Mouse (Mus musculus) embryo, embryonic 10 days (tissue): ENCODE measurements at regions not wholly inside any gene's neighbourhood (a gene's known extent, or its start where the extent isn't known, plus 50 kb on each side); places are given as distances from the start of the nearest gene placed in this dataset.

Experiments
- DNase-seq: peaks from one replicate; pipeline ENCODE4 v3.0.0-alpha.2; 2015; ENCODE audit warnings: low spot score

DNA sequence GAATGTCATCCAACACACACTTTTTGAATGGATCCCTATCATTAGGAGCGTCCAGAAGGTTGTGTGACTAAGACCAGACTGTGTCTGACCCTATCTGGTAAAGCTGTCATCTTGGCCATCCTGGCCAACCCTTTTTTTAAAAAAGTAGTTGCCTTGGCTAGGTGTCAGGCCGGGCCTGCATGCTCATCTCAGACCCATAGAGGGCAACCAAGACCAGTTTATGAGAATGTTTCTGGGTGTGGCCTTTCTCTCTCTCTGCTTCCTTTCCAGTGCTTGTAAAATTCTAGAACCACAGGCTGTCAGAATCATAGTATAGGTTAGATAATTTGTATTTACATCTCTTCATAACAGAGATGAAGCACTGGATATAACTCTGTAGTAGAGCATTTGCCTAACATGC, 62.8 kb upstream of the Las1l start:
- peak; percentile 35 for DNase-seq

DNA sequence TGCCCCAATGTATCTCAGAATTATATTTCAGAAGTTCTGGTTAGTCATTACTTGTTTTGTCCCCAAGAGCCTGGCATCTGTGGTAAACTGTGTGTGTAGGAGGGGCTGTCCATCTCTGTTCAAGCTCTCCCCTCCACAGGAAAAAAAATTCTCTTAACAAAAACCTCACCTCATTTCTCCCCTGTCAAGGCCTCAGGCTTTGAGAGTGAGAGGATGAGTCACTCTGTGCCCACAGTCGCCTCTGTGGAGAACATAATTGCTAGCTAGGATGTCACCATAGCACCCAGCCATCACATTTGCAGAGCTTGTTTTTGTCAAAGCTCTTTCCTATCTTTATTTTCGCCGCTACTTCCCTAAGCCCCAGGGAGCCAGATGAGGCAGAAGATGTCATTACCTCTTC, 63.6 kb upstream of the Las1l start:
- DNase-seq, result no peak

DNA sequence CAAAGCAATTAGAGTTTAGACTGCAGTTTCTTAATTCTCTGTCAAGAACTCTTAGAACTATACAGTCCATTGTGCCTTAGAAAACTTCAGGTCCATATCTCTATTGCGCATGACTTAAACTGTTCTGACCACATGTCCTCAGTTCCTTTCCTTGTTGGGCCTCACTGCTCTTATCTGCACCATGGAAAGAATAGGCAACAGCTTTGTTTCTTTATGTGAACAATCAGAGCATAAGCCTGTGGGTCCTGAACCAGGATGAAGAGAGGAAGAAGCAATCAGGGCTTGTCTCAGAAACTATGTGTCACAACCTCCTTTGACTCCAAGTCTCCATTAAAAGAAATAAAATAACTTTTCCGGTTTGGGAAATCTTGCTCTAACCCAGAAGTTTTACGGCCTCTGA, 68.6 kb upstream of the Las1l start:
- DNase-seq, result no peak

DNA sequence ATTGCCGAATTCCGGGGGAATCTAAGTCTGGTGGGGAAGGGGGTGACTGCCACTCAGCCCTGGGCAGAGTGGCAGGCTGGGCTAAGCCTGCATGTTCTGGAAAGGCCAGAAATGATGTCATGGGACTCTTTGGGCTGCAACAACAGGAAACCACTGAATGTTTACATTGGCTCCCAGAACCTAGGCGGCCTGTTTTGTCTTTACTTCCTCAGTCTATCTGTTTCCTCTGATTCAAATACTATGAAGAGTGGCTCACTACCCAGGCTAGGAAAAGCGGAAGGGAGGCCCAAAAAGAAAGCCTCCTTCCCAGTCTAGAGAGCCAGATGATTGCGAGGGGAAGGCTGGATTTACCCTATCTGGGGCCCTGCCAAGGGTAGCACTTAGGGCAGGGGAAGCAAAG, 69.1 kb upstream of the Las1l start:
- peak; percentile 4 for DNase-seq

DNA sequence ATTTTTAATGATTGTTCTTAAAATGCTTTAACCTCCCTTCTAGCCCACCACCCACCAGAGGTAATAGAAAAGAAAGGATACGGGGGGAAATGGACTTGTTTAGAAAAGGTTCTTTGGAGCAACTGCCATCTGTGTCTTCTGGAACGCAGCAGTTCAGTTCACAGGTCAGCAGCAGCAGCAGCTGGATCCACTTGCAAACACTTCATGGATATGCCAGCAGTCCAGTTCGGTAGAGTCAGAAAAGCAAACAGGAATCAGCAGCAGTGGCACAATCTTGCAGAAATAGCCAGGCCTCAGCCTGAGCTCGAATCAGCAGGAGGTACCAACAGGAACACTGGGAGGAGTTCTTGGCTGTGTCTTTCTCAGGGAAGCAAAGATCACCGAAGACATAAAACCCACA, 64.3 kb upstream of the Msn start:
- no peak for DNase-seq

DNA sequence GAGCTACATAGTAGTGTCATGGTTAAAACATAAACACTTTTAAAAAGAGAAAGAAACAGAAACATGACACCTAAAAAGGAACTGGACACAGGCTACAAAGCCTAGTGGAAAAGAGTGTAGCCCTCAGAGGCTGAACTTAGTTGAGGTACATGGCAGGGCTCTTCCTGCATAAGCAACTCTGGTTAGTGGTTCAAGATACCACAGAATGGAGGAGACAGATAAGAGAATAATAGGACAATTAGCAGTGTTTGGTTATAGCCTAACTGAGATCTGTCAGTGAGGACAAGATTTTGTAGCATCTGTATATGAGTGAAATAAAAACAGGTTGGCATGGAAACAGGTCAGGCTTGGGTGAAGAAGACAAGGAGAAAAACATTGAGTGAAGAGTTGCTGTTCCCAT, 60.5 kb upstream of the Msn start:
- no peak for DNase-seq

DNA sequence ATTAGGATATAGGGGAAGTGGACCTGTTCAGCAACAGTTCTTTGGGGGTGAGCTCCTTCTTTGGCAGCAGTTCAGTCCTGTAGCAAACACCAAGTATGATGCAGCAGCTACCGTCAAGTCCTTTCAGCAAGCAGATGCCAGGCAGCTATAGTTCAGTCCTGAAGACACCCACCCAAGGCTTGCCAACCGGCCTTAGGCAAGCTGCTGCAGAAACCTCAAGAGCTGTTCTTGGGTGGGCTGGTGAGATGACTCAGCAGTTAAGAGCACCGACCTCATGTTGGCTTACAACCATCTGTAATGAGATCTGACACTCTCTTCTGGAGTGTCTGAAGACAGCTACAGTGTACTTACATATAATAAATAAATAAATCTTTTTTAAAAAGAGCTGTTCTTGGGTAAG, 53.6 kb upstream of the Msn start:
- DNase-seq, result no peak
